Mouse (Mus musculus) CH12.LX (cell line): ENCODE data around the gene Ube2t. TPM values are rescaled to one million over a fixed set of nuclear protein-coding genes. Genes with fewer than 3 reads are reported as not detected.

ENCODE experiments used
- DNase-seq: peaks from one replicate; pipeline ENCODE4 v3.0.0-alpha.2; 2013; ENCODE audit errors: extremely low read depth
- H3K27ac ChIP-seq: 2 replicates; pipeline ENCODE4 v1.5.1; 2012; ENCODE audit warnings: low read depth, mild to moderate bottlenecking, control low read depth, moderate library complexity; ENCODE audit not compliant: insufficient read depth
- H3K27me3 ChIP-seq: replicated peaks from 2 replicates; pipeline ENCODE3; 2012; ENCODE audit warnings: inconsistent platforms
- H3K36me3 ChIP-seq, 2 experiments: replicated peaks in 1 of 2; 2 replicates each; pipeline versions ENCODE3 to v1.6.1; 2012; ENCODE audit warnings: inconsistent platforms in 1 of 2, low read length in 1 of 2, mild to moderate bottlenecking in 1 of 2, mixed read lengths in 1 of 2, moderate library complexity in 1 of 2; ENCODE audit not compliant: control insufficient read depth in 1 of 2, insufficient read depth in 1 of 2
- H3K4me1 ChIP-seq, 2 experiments: 2 replicates each; pipeline ENCODE4 v1.6.1; 2012; ENCODE audit warnings: inconsistent platforms in 1 of 2, moderate library complexity in 1 of 2; ENCODE audit not compliant: insufficient read depth in 2 of 2, control insufficient read depth in 1 of 2
- H3K4me2 ChIP-seq: 2 replicates; pipeline ENCODE4 v1.6.1; 2012; ENCODE audit warnings: low read depth, mild to moderate bottlenecking, control low read depth; ENCODE audit not compliant: poor library complexity, insufficient read depth, severe bottlenecking
- H3K4me3 ChIP-seq, 3 experiments: fragments of 150-350 bp in 1 of 3; sonication (generic) in 1 of 3; replicated peaks in 1 of 3; 2 replicates each; pipeline versions ENCODE3 to v1.5.1; 2011 to 2012; ENCODE audit warnings: low read depth in 2 of 3, low read length in 2 of 3, mild to moderate bottlenecking in 2 of 3, moderate library complexity in 2 of 3, control low read depth in 1 of 3, improper control_type of control experiment in 1 of 3, inconsistent platforms in 1 of 3, mixed read lengths in 1 of 3; ENCODE audit not compliant: poor library complexity in 1 of 3
- H3K79me2 ChIP-seq: replicated peaks from 2 replicates; pipeline ENCODE4 v1.6.1; 2012; ENCODE audit warnings: mild to moderate bottlenecking, moderate library complexity; ENCODE audit not compliant: control insufficient read depth, poor library complexity, insufficient read depth, severe bottlenecking; ENCODE audit errors: extremely low read depth
- H3K9ac ChIP-seq: 2 replicates; pipeline ENCODE4 v1.6.1; 2012; ENCODE audit warnings: low read depth, mild to moderate bottlenecking, control low read depth, moderate library complexity; ENCODE audit not compliant: insufficient read depth
- H3K9me3 ChIP-seq: replicated peaks from 2 replicates; pipeline ENCODE3; 2012; ENCODE audit warnings: low read length, inconsistent platforms, mixed read lengths
- BHLHE40 ChIP-seq: IDR thresholded peaks from 2 replicates; pipeline ENCODE4 v1.6.1; 2011; ENCODE audit warnings: mild to moderate bottlenecking, low read depth, low read length, improper control_type of control experiment
- CHD1 ChIP-seq: IDR thresholded peaks from 2 replicates; pipeline ENCODE4 v1.6.1; 2012; ENCODE audit warnings: low read depth, low read length, improper control_type of control experiment, inconsistent platforms
- CTCF ChIP-seq, 2 experiments: IDR thresholded peaks in 1 of 2; conservative IDR thresholded peaks in 1 of 2; 2 replicates each; pipeline ENCODE4 v1.5.1; 2011 to 2012; ENCODE audit warnings: low read depth in 2 of 2, low read length in 2 of 2, improper control_type of control experiment in 1 of 2, inconsistent platforms in 1 of 2, mild to moderate bottlenecking in 1 of 2, moderate library complexity in 1 of 2
- E2F4 ChIP-seq: IDR thresholded peaks from 2 replicates; pipeline ENCODE4 v1.6.1; 2011; ENCODE audit warnings: low read depth, low read length, improper control_type of control experiment; ENCODE audit not compliant: insufficient replicate concordance
- ELF1 ChIP-seq: IDR thresholded peaks from 2 replicates; pipeline ENCODE4 v1.6.1; 2014; ENCODE audit warnings: low read depth, mild to moderate bottlenecking, inconsistent platforms, low read length, improper control_type of control experiment
- EP300 ChIP-seq: IDR thresholded peaks from 2 replicates; pipeline ENCODE4 v1.6.1; 2011; ENCODE audit warnings: low read length, improper control_type of control experiment
- ETS1 ChIP-seq: conservative IDR thresholded peaks from 2 replicates; pipeline ENCODE4 v1.6.1; 2012; ENCODE audit warnings: low read depth, mild to moderate bottlenecking, inconsistent platforms, low read length, improper control_type of control experiment, moderate library complexity
- GABPA ChIP-seq: IDR thresholded peaks from 2 replicates; pipeline ENCODE4 v1.6.1; 2012; ENCODE audit warnings: low read depth, low read length, improper control_type of control experiment, inconsistent platforms; ENCODE audit not compliant: insufficient replicate concordance
- MYC ChIP-seq: IDR thresholded peaks from 2 replicates; pipeline ENCODE4 v1.6.1; 2011; ENCODE audit warnings: low read depth, mild to moderate bottlenecking, improper control_type of control experiment, low read length
- PAX5 ChIP-seq: IDR thresholded peaks from 2 replicates; pipeline ENCODE4 v1.6.1; 2012; ENCODE audit warnings: low read length, inconsistent platforms, mixed read lengths
- POLR2AphosphoS2 ChIP-seq: IDR thresholded peaks from 2 replicates; pipeline ENCODE4 v1.6.1; 2011; ENCODE audit warnings: low read depth, low read length, improper control_type of control experiment
- RAD21 ChIP-seq: IDR thresholded peaks from 2 replicates; pipeline ENCODE4 v1.6.1; 2011; ENCODE audit warnings: low read depth, mild to moderate bottlenecking, low read length, improper control_type of control experiment, moderate library complexity
- SIN3A ChIP-seq: IDR thresholded peaks from 2 replicates; pipeline ENCODE4 v1.6.1; 2012; ENCODE audit warnings: low read length, improper control_type of control experiment, inconsistent platforms
- SMC3 ChIP-seq: IDR thresholded peaks from 2 replicates; pipeline ENCODE4 v1.6.1; 2011; ENCODE audit warnings: low read depth, low read length, improper control_type of control experiment
- UBTF ChIP-seq: IDR thresholded peaks from 2 replicates; pipeline ENCODE4 v1.6.1; 2012; ENCODE audit warnings: low read depth, mild to moderate bottlenecking, inconsistent platforms, low read length, improper control_type of control experiment, moderate library complexity
- USF1 ChIP-seq: IDR thresholded peaks from 2 replicates; pipeline ENCODE4 v1.6.1; 2014; ENCODE audit warnings: low read depth, mild to moderate bottlenecking, inconsistent platforms, low read length, improper control_type of control experiment
- USF2 ChIP-seq: conservative IDR thresholded peaks from 2 replicates; pipeline ENCODE4 v1.6.1; 2011; ENCODE audit warnings: low read depth, low read length, improper control_type of control experiment
- ZC3H11A ChIP-seq: IDR thresholded peaks from 2 replicates; pipeline ENCODE4 v1.6.1; 2012; ENCODE audit warnings: low read depth, mild to moderate bottlenecking, inconsistent platforms, low read length, improper control_type of control experiment
- ZKSCAN1 ChIP-seq: IDR thresholded peaks from 2 replicates; pipeline ENCODE4 v1.6.1; 2012; ENCODE audit warnings: low read depth, inconsistent platforms, low read length, improper control_type of control experiment, borderline replicate concordance
- dilution Hi-C: fragments of 300-500 bp; cut with MboI; formaldehyde crosslinking; loops from 2 replicates; pipeline ENCODE4 v1.14.3; 2020; ENCODE audit warnings: low sequenced_read_pairs; ENCODE audit not compliant: extremely low pct_unique_long_range_greater_than_20kb, extremely low pct_ligation_motif_present
- in situ Hi-C: fragments of 300-500 bp; cut with MboI; formaldehyde crosslinking; loops from 3 replicates; pipeline ENCODE4 v1.14.3; 2019; ENCODE audit warnings: low sequenced_read_pairs, low pct_ligation_motif_present, low pct_unique_long_range_greater_than_20kb, mixed read lengths
- polyA plus RNA-seq: library from polyadenylated mRNA; unstranded; fragments of >175 nt; gene quantifications from 2 replicates; pipeline ENCODE4 v1.2.1, GENCODE M21; 2012; ENCODE audit warnings: low read depth; ENCODE audit not compliant: insufficient read length
- total RNA-seq, 2 experiments: library from RNA; depleted of rRNA; stranded (reverse); fragments of 300-350 nt in 1 of 2; fragments of >200 nt in 1 of 2; gene quantifications; 2 replicates each; pipeline ENCODE4 v1.2.3; 2012 to 2014

Ube2t gene
- total and polyA plus RNA-seq, 3 experiments, result 19.2 to 40.2 (median 28.8) TPM

GRCm38 (mm10) chr1:134997568-134997967 is 35.2 kb downstream of the Ube2t start:
- H3K27ac ChIP-seq, result no peak overlapping the region
- H3K4me2 ChIP-seq, result no peak overlapping the region
- no peaks in the 10 kb centered on the region for H3K9me3 ChIP-seq
- peaks cover 0 to 16% of the 10 kb centered on the region in 2 experiments; a peak in 3 of 4 replicates for H3K4me1 ChIP-seq
- H3K27me3 ChIP-seq, result peaks cover 9% of the 10 kb centered on the region
- H3K4me3 ChIP-seq, result no peak overlapping the region
- no peak overlapping the region for H3K9ac ChIP-seq
- dilution Hi-C loops, result no loop called here
- DNase-seq, result no peak
- in situ Hi-C loops, result no loop called here
- TF ChIP-seq UBTF, result no peak
- TF ChIP-seq SMC3, result no peak
- no peak for TF ChIP-seq ZC3H11A
- TF ChIP-seq GABPA, result no peak
- no peak for TF ChIP-seq USF2
- TF ChIP-seq ZKSCAN1, result no peak
- no peak for TF ChIP-seq BHLHE40
- no peak for TF ChIP-seq USF1
- TF ChIP-seq RAD21, result no peak
- no peak for TF ChIP-seq CTCF (conservative IDR thresholded peaks at IDR 0.05 in 1 of 2, IDR thresholded peaks at IDR 0.05 in 1 of 2; ENCODE audit: low read depth in 2 of 2, low read length in 2 of 2)
- no peak for TF ChIP-seq SIN3A
- no peaks in the 10 kb centered on the region for H3K36me3 ChIP-seq
- no peaks in the 10 kb centered on the region for H3K79me2 ChIP-seq

- Histone ChIP-seq H3K27ac (no peak overlapping the region), H3K9me3 (no peaks in the 10 kb centered on the region), H3K4me2 (no peak overlapping the region), H3K36me3 (no peaks in the 10 kb centered on the region), H3K4me3 (no peak overlapping the region), H3K4me1 (peaks cover 0 to 14% of the 10 kb centered on the region in 2 experiments; a peak in 2 of 4 replicates), H3K9ac (no peak overlapping the region), H3K27me3 (peaks cover 7% of the 10 kb centered on the region), H3K79me2 (no peaks in the 10 kb centered on the region)
- TF ChIP-seq ETS1 (no peak), ZC3H11A (no peak), RAD21 (no peak), PAX5 (no peak), CHD1 (no peak), BHLHE40 (no peak), EP300 (no peak), E2F4 (no peak), ELF1 (no peak), POLR2AphosphoS2 (no peak), MYC (no peak)
- dilution Hi-C loops (no loop called here), in situ Hi-C loops (no loop called here)
- no peak for DNase-seq
These were observed 35.9 kb downstream of the Ube2t start for GRCm38 (mm10) chr1:134998231-134998630.
